Mouse (Mus musculus) spleen, embryonic (tissue): ENCODE results near the gene Gm20388.

ENCODE experiments used
- CTCF ChIA-PET: fragments of 350-600 bp; sonication (Branson Sonifier 250); formaldehyde crosslinking; loops from one replicate; lab custom pipeline; 2022; lab: Charles Lee

The Gm20388 gene

DNA sequence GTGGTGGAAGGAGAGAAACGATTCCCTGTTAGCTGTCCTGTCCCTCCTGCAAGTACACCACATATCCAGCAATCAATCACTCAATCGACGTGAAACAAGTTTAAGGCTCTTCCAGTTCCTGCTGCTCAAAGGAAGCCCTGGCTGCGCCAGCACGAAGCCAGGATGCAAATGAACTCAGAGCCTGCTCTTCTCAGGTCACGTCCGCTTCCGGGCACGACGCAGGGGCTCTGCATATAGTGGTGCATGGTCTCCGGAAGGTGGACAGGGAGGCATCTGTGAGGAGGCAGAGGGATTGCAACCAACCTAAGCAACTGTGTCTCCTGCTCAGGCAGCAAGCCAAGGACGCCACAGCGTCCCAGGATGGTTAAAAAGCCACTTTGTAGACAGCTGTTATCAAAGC, 985.0 kb downstream of the Gm20388 start:
- CTCF ChIA-PET = interaction anchor here (0.6 kb wide), 1 partner anchor 74 kb away, joined by 15 read pairs; no protein-coding TSS in a partner anchor

DNA sequence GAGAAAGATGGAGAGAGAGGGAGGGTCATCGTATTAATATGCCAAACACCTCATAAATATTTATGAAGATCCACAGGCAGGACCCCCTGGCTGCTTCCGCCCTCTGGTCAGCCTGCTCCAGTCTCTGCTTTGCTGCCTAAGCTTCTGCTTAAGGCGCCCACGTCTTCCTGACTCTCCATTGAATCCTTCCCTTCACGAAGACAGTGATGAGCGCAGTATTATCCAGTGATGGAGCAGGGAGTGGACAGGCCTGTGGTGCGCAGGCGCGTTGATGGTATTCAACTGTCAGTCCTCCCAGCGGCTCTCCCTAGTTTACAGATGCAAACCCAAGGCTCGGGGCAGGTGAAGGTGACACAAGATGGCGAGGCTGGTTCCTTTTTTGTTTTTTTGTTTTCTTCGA, 985.6 kb downstream of the Gm20388 start:
- CTCF ChIA-PET = interaction anchor here (0.6 kb wide), 1 partner anchor 75 kb away, joined by 15 read pairs; no protein-coding TSS in a partner anchor

DNA sequence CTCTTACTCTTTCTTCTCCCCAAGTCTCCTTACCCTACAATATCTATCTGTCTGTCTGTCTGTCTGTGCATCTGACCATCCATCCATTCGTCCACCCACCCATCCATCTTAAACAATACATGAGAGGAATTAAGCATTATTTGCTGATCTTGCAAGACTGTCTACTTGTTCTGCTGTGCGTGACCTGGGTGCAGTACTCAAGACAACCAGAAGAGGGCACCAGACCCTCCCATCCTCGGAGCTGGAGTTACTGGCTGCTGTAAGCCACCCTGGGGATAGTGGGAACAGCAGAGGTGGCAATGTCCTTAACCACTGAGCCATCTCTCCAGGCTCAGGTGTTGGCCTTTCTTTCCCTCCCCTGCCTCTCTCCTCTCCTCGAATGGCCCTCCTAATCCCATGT, 987.4 kb downstream of the Gm20388 start:
- CTCF ChIA-PET = no interaction called here

DNA sequence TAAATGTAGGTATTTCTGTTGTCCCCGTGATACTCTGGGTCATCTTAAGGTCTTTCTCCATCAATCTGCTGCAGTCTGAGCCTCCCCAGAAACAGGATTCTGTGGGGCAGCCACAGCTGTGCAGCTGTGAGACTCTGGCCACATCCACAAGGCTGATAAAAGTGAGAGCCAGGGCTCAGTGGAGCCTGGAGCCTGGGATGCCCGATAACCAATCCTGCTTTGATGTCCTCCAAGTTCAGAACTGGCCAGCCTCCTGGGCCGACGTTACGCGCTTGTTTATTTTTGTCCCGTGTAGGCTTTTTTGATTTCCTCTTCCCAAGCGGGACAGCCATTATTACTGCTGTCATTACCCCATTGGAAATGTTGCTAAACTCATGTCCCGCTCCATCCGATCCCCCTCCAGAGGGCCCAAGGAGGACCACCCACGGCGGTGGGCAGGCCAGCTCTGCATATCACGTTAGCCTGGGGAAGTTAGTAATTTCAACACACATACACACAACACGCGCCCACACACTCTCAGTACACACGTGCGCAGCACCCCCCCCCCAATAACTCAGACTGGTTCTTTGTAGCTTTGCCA, 988.3 kb downstream of the Gm20388 start:
- CTCF ChIA-PET = no interaction called here

DNA sequence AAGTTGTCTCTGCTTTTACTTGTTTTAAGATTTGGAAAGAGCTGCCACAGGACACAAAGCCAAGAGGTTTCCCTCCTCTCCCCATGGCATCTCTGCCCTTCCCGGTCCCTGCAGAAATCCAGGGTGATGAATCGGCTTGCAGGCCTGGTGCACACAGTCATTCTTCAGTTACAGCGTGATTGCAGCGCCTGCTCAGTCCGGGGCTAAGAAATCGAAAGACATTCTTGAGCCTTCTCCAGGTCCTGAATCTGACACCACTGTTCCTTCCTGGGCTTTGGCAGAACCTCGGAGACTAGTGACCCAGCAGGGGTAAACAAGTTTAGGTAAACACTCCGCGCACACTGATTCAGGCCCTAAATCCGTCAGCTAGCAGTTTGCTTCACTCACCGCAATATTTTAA, 991.7 kb downstream of the Gm20388 start:
- CTCF ChIA-PET = no interaction called here

DNA sequence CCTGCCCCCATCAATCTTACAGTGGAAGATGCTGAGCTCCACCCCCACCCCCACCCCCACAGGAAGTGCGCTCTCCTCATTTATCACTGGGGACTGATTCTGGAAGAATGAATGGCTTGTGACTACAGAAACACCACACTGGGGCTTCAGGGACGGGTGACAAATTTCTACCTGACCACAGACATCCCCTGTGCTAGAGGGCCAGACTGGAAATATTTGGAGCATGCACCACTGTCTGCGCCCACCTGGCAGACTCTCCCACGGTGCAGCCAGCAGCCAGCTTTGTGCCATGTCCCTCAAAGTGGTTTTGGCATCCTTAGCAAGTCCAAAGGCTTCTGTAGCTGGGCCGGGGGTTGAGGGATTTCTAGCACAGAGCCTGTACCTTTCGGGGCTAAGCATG, 997.0 kb downstream of the Gm20388 start:
- CTCF ChIA-PET = no interaction called here

DNA sequence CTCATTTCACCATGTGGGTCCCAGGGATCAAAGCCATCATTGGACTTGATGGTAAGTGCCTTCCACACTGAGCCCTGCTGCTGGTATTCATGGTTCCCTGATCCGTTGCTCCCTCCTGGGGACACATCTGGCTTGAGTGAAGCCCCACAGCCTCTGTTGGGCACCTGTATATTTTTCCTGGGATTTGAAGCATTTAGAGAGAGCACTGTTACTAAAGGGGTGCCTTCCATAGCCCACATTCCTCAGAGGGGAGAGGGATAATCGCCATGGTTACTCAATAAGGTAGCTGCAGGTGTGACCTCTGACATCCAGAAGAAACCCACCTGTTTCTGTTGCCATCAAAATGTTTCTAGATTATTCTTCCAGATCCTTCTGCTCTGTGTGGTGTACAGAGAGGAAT, 1000.3 kb downstream of the Gm20388 start:
- CTCF ChIA-PET = no interaction called here

DNA sequence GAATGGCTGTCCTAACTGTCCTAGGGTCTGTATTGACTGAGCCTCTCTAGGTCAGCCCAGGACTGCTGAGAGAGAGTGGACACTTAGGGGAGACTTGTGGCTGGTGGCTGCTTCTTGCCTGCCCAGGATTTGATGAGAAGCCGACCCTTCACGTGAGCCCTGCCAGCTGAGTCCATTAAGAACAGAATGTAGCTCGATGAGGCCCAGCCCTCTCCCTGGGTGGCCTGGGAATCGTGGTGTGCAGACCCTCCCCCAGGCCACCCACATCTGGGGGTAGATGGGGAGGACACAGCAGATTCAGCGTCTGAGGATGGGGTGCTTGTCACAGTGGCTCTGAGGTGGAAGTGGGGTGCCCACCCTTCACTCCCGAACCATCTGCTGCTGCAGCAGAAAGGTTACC, 1001.8 kb downstream of the Gm20388 start:
- CTCF ChIA-PET = no interaction called here

DNA sequence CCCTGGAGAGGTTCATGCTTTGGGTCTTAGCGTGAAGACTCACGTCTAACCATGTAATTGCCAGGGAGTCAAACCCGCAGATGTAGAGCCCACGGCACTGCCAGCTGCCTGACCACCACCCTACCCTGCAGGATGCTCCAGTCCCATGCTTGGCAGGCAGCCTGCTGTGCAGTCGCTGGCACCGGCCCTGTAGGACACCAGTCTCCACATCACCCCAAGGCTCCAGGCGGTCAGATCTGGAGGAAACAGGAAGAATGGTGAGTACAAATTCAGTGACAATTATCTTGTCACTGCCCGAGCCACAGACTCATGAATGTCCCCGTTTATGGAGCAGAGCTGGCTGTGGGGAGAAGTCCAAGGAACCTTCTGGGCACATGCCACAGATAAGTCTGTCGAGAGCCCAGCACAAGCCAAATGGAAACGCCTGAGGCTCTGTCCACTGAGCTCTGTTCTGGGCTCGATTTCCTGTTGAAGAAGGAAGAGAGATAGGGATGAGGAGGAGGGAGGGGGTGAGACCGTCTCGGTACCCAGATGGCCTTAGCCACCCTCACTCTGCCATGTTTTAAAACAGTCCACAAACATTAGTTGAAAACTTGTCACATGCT, 1006.3 kb downstream of the Gm20388 start:
- CTCF ChIA-PET = no interaction called here

DNA sequence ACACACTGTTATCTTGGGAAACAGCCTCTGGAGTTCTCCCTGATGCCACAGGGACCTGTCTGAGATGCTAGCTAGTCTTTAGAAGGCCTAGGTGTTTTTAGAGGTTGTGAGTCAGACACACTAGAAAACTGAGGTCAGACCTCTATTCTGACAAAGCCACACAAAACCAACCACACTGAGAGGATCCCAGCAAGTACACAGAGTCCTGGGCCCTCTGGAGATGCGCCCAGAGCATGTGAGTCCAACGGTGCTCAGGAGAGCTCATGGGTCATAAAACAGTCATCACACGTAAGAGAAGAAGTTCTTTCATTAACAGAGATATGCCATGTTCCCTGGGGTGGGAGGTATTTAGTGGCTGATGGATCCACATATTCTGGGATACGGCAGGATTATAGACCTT, 1009.9 kb downstream of the Gm20388 start:
- CTCF ChIA-PET = no interaction called here

DNA sequence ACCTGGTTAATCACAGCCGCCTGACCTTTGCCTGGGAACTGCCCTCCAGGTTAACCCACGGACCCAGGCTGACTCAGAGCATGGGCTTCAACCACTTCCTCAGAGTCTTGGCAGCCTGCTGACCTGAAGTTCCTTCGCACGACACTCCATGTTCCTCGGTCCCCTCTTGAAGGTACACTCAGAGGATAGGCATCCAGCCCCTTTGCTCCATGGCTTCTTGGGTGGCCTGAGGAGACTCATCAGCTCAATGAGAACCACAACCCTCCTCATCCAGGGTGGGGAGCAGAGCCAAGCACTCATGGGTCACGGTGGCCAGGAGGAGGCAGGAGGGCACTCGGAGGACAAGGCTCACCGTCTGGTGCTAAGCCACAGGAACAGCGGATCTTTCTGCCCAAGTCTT, 1015.6 kb downstream of the Gm20388 start:
- CTCF ChIA-PET = no interaction called here

DNA sequence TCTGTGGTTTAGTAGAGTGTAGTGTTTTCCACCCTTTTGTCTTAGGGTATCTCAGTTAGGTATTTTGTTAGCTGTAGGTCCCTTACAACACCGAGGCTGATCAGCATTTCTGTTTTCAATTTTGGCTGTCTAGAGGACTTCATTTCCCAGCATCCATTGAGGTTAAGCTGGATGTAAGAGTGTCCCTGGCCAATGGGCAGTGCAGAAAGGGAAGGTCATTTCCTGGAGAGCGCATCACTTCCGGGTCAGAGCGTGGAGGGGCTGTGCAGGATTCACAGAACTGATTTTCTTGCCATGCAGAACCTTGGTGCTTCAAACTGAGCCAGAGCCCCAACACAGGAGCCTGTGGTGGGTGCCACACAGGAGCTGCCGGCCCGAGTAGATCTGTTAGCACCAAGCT, 1017.4 kb downstream of the Gm20388 start:
- CTCF ChIA-PET = no interaction called here

DNA sequence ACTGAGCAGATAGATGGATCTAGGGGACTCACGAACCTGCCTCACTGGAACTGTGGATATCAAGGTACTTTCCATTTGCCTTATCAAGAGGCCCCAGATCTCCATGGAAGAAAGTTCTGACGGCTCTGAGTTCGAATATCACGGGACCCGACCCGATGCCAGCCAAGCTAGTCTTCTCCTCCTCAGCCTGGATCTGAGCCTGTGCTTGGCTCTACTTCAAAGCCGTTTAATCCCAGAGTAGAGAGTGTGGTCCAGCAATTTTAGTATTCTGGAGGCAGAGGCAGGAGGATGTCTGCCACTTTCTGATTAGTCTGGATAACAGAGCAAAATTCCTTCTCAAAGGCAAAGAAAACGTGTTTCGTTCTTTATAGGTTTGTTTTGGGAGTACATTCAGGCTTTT, 1024.0 kb downstream of the Gm20388 start:
- CTCF ChIA-PET = no interaction called here

DNA sequence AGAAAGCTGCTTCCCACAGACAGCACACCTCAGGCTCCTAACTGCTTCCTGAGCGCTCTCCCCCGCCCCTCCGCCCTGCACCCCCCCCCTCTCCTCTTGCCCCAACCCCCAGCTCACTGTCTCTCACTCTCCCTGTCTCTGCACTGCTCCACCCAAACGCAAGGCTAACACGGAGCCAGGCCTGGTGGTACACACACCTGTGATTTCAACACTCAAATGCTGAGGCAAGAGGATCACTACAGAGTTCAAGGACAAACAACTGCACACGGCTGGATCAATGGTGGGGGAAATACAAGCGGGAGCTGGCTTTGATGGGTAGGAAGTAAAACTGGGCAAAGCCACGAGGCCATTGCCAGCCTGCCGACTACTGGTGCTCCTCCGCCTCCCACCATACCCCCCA, 1026.0 kb downstream of the Gm20388 start:
- CTCF ChIA-PET = no interaction called here

DNA sequence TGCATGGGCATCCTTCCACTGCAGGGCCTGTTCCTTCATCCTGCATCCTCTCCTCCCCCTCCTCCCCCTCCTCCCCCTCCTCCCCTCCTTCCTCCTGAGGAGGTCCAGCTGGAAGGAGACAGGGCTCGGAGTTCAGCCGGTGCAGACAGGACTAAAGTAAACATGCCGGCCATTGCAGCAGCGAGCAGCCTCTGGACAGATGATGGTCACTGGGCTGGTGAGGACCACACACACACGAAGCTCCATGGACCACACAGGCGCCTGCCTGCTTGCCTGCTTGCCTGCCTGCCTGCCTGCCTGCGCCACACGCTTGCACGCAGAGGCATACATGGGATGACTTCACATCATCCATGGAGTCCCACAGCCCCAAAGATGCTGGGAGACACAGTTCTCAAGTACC, 1026.8 kb downstream of the Gm20388 start:
- CTCF ChIA-PET = no interaction called here

DNA sequence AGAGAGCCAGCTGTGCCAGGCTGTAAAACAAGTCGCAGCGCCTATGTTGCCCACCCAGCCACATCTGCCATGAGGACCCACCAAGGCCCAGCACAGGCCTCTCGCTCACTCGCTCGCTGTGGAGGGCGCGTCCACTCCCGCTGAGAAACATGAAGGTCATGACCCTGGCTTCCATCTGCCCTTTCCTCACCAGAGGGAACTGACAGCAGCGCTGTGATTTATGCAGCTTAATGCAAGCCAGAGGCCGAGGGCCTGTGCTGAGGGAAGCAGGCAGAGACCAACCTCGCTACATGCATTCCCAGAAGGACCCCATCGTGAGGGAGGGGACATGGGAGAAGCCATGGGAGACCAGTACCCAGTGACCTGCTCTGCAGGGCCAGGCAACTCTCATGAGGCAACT, 1029.6 kb downstream of the Gm20388 start:
- CTCF ChIA-PET = no interaction called here

DNA sequence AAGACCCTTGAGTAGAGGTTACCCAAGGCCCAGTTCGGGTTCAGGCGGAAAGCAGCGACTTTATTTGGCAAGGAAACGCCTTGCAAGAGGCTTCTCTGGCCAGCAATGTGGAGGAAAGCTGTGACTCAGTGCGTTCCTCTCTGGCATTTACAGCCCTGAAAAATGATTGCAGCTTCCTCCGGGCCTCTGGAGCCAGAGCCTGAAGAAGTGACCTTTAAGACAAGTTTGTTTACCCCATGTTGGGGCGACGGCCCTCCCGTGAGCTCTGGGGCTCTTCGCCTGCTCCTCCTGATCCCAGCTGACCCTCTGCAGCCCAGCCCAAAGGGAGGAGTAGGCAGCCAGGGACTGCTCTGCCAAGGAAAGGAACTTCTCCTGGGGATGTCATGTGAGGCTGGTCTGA, 1036.6 kb downstream of the Gm20388 start:
- CTCF ChIA-PET = no interaction called here

DNA sequence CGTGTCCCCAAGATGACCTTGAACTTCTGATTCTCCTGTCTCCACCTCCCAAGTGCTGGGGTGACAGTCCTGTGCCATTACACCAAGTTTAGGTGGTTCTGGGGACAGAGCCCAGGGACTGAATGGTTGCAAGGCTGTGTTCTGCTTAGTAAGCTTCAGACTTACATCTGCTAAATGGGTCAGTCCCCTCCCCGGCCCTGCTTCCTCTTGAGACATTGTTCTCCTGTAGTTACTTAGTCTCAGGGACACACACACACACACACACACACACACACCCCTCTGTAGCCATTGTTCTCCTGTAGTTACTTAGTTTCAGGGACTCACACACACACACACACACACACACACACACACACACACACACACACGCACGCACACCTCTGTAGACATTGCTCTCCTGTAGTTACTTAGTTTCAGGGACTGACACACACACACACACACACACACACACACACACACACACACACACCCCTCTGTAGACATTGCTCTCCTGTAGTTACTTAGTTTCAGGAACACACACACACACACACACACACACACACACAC, 1037.5 kb downstream of the Gm20388 start:
- CTCF ChIA-PET = no interaction called here

DNA sequence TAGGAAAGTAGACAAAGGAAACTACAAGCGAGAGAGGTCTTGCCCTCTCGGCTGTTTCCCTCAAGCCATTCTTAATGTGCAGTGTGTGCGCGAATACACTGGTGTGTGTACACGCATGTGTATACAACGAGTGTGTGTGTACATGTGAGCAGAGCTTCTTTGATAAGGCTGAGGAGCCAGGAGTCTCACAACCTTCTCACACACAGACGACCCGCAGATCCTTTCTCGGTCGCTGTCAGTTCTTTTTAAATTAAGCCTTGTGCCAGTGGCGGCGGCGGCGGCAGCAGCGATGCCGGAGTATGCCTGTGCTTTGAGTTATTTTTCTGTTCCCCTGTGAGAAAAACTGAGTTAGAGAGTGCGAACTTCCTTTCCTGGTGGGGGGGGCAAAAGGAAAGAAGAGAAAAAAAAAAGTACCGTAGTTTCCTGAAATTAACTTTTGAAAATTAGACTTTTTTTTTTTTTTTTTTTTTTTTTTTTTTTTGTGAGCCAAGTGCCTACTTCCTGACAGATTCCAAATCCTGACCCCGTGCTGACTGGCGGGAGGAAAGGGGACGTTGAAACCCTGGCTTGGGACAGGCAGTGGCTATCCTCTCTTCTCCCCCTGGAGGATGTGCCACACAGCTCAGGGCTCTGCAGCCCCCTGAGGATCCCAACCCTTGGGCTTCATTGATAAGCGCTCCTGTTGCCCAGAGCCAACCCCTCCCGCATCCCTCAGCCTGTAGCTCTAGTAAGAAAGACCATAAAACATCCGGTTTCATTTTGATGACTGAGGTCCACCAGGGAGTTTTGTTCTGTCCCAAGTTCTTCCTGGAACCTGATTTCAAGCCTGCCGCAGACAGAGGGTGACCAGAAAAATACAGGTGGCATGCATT, 1038.2 kb downstream of the Gm20388 start:
- CTCF ChIA-PET = no interaction called here

DNA sequence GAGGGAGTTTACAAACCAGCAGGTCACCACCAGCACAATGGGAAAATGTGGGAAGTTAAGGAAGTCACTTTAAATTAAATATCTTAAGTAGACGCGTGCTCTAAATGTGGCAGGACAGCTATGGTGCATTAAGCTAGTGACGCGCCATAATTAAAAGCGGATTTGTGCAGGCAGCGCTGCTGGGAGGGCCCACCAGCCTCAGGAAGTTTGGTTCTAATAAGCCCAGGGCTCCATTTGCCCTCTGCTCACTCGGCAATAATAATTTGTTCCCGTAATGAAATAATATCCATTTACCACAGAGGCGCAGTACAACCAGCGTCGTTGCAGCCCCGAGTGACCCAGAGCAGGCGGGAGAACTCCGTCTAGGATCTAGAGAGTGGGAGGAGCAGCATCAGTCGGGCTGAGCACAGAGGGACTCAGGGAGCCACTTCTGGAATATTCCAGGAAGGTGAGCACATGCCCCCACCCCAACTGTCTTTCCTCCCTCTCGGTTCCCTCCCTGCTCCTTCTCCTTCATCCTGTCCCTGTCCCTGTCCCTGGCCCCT, 1040.1 kb downstream of the Gm20388 start:
- CTCF ChIA-PET = no interaction called here

DNA sequence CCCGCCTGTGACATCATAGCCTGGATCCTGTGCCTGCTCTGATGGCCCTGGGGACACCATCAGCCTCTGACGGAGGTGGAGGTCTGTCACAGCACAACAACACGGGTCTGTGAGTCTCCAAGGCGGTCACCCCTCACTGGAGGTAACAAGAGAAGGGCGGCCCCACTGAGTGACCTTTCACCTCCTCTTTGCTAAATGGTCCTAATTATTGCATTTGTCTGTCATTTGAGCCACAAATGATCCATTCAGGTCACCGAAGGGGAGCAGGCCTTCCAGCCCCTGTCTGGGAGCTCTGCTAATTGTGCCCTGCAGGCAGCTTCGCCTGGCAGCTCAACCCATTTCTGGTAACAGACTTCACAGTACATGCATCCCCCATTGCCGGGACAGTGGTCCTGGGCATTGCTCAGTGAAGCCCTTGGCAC, 1048.8 kb downstream of the Gm20388 start:
- CTCF ChIA-PET = no interaction called here

DNA sequence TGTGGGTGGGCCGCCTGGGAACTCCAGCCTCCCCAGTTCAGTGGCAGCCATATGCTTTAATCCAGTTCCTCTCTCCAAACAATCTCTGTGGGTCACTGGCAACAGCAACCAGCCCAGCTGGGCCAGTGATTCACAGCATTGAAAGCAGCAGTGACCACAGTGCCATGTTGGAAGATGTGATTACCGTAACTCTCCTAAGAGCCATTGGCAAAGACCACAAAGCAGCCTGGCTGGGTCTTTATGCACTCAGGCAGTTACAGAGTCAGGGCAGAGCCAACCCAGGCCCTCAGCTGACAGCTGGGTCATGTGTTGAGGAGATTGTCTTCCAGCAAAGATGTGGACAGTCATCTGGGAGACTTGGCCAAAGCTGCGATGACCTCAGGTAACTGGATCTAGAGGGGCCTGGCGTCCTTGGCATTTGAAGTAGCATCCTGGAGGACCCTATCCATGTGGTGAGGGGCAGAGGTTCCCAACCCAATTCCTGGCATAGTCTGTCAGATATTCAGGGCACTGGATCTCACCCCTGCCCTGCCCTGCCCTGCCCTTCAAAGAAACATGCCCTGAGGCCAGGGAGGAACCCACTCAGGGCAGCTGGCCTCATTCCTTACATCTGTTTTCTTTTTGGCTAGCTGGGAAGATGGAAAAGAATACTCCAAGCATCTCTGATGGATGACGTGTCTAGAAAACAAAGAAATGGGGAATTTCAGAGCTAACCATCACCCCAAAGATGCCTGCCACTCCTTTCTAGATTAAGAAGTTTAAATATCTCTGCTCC, 1052.2 kb downstream of the Gm20388 start:
- CTCF ChIA-PET = no interaction called here
